Mouse (Mus musculus) cerebellum, adult 2 months (tissue): ENCODE measurements around the gene Zbtb12. TPM values are rescaled to one million over a fixed set of nuclear protein-coding genes. Genes with fewer than 3 reads are reported as not detected.

ENCODE experiments used
- DNase-seq, 2 experiments: peaks; one replicate each; pipeline ENCODE4 v3.0.0; 2021
- H3K27ac ChIP-seq: fragments of 200-500 bp; 2 replicates; pipeline ENCODE4 v1.5.1; 2012; ENCODE audit warnings: low read length, control low read depth, inconsistent platforms; ENCODE audit not compliant: insufficient read depth
- H3K27me3 ChIP-seq: fragments of 200-500 bp; 2 replicates; pipeline ENCODE4 v1.6.1; 2012; ENCODE audit warnings: inconsistent platforms, mild to moderate bottlenecking, low read length, moderate library complexity; ENCODE audit not compliant: control insufficient read depth, insufficient read depth
- H3K4me1 ChIP-seq: fragments of 200-500 bp; 2 replicates; pipeline ENCODE4 v1.6.1; 2011; ENCODE audit warnings: low read length; ENCODE audit not compliant: control insufficient read depth, insufficient read depth
- H3K4me3 ChIP-seq: fragments of 200-500 bp; replicated peaks from 2 replicates; pipeline ENCODE3; 2011; ENCODE audit warnings: mild to moderate bottlenecking, low read depth, low read length, control low read depth; ENCODE audit not compliant: insufficient read depth
- CTCF ChIP-seq: fragments of 200-500 bp; IDR thresholded peaks from 2 replicates; pipeline ENCODE4 v1.5.1; 2011; ENCODE audit warnings: low read depth, mild to moderate bottlenecking, control low read depth, low read length, moderate library complexity, borderline replicate concordance; ENCODE audit not compliant: insufficient read depth
- POLR2A ChIP-seq: fragments of 200-500 bp; IDR thresholded peaks from 2 replicates; pipeline ENCODE4 v1.6.1; 2011; ENCODE audit warnings: low read length, control low read depth, borderline replicate concordance; ENCODE audit not compliant: insufficient read depth
- WGBS: fragments of 180-500 bp; shearing (Covaris S2); methylation state at CpG from one replicate; pipeline ENCODE4 v1.1.7; 2018; 5-methylcytosine and 5-hydroxymethylcytosine counted together
- polyA plus RNA-seq: library from polyadenylated mRNA; depleted of rRNA; stranded (reverse); fragments of >200 nt; gene quantifications from 2 replicates; pipeline ENCODE4 v1.2.3, GENCODE M21; 2012

The Zbtb12 gene
- polyA plus RNA-seq, 1 experiment = 8.2 TPM

- H3K27ac ChIP-seq = no peak within 1 kb of the TSS
- no peaks in the 10 kb centered on the region for H3K27me3 ChIP-seq
- 0 out of 2 replicates have a peak, but pooled peaks cover 4% of the 10 kb centered on the region for H3K4me1 ChIP-seq
- TF ChIP-seq POLR2A (no peak), CTCF (no peak)
- no peak for DNase-seq
- H3K4me3 ChIP-seq = no peak within 1 kb of the TSS
- 42% methylated on average over 18 of the region's 18 CpGs for WGBS
Observed at GRCm38 (mm10) chr17:34913930-34914665, 34.8 kb downstream of the Zbtb12 start, which contains the start of gene Slc44a4. TSS of gene Slc44a4 (plus strand) at chr17:34914466.

GRCm38 (mm10) chr17:34915410-34915831, 36.1 kb downstream of the Zbtb12 start:
- Histone ChIP-seq H3K27me3 (no peaks in the 10 kb centered on the region), H3K27ac (no peak overlapping the region), H3K4me1 (0 out of 2 replicates have a peak, but pooled peaks cover 4% of the 10 kb centered on the region), H3K4me3 (no peak overlapping the region)
- TF ChIP-seq CTCF = peak; percentile 4; the same call in 1 of the 2 replicates
- no peak for TF ChIP-seq POLR2A
- WGBS = 29% methylated on average over 11 of the region's 11 CpGs
- no peak for DNase-seq

GRCm38 (mm10) chr17:34916316-34916715, 37.0 kb downstream of the Zbtb12 start:
- WGBS = 78% methylated on average over 5 of the region's 5 CpGs
- Histone ChIP-seq H3K4me3 (no peak overlapping the region), H3K4me1 (no peaks in the 10 kb centered on the region), H3K27ac (no peak overlapping the region), H3K27me3 (no peaks in the 10 kb centered on the region)
- TF ChIP-seq POLR2A = no peak
- no peak for TF ChIP-seq CTCF
- DNase-seq = no peak

GRCm38 (mm10) chr17:34917188-34917587, 37.9 kb downstream of the Zbtb12 start:
- H3K27ac ChIP-seq = no peak overlapping the region
- no peaks in the 10 kb centered on the region for H3K4me1 ChIP-seq
- TF ChIP-seq POLR2A = no peak
- TF ChIP-seq CTCF = no peak
- 67% methylated on average over 9 of the region's 9 CpGs for WGBS
- no peak overlapping the region for H3K4me3 ChIP-seq
- no peaks in the 10 kb centered on the region for H3K27me3 ChIP-seq
- no peak for DNase-seq

- Histone ChIP-seq H3K27ac (no peak overlapping the region), H3K27me3 (no peaks in the 10 kb centered on the region), H3K4me1 (no peaks in the 10 kb centered on the region), H3K4me3 (no peak overlapping the region)
- no peak for DNase-seq
- 47% methylated on average over 6 of the region's 6 CpGs for WGBS
- TF ChIP-seq CTCF = no peak
- no peak for TF ChIP-seq POLR2A
Observed at GRCm38 (mm10) chr17:34922939-34923338, 43.7 kb downstream of the Zbtb12 start.

- no peak overlapping the region for H3K27ac ChIP-seq
- TF ChIP-seq CTCF (no peak), POLR2A (no peak)
- H3K4me3 ChIP-seq = no peak overlapping the region
- no peaks in the 10 kb centered on the region for H3K4me1 ChIP-seq
- DNase-seq = no peak
- WGBS = 57% methylated on average over 5 of the region's 5 CpGs
- no peaks in the 10 kb centered on the region for H3K27me3 ChIP-seq
Observed at GRCm38 (mm10) chr17:34924258-34924657, 45.0 kb downstream of the Zbtb12 start.

- no peak for TF ChIP-seq CTCF
- TF ChIP-seq POLR2A = no peak
- no peaks in the 10 kb centered on the region for H3K27me3 ChIP-seq
- H3K4me3 ChIP-seq = no peak overlapping the region
- no peak overlapping the region for H3K27ac ChIP-seq
- WGBS = 77% methylated on average over 18 of the region's 18 CpGs
- no peak for DNase-seq
- H3K4me1 ChIP-seq = no peaks in the 10 kb centered on the region; the same call in 1 of the 2 replicates
Observed at GRCm38 (mm10) chr17:34927306-34928019, 48.2 kb downstream of the Zbtb12 start.

GRCm38 (mm10) chr17:34928841-34929240, 49.6 kb downstream of the Zbtb12 start:
- H3K27ac ChIP-seq = no peak overlapping the region
- no peak overlapping the region for H3K4me3 ChIP-seq
- 67% methylated on average over 4 of the region's 4 CpGs for whole genome bisulfite sequencing
- no peak for TF ChIP-seq POLR2A
- H3K27me3 ChIP-seq = no peaks in the 10 kb centered on the region
- DNase-seq = no peak
- H3K4me1 ChIP-seq = no peaks in the 10 kb centered on the region; the same call in 1 of the 2 replicates
